Mouse (Mus musculus) MN1 (cell line): ENCODE measurements at regions not wholly inside any gene's neighbourhood (a gene's known extent, or its start where the extent isn't known, plus 50 kb on each side); places are given as distances from the start of the nearest gene placed in this dataset.
"Not testable (repeated sequence)": the region's sequence is repeated elsewhere in the genome, so short reads cannot be mapped to it uniquely, and the experiment has no call there.

Experiments used
- DNase-seq: peaks from one replicate; pipeline ENCODE4 v3.0.0-alpha.2; 2016; ENCODE audit warnings: low spot score

GRCm38 (mm10) chr5:18502831-18503230 lies 142.7 kb upstream of the Gnai1 start:
- no peak for DNase-seq

- DNase-seq: no peak
These were observed 134.2 kb upstream of the Gnai1 start for GRCm38 (mm10) chr5:18494305-18494704.

DNA sequence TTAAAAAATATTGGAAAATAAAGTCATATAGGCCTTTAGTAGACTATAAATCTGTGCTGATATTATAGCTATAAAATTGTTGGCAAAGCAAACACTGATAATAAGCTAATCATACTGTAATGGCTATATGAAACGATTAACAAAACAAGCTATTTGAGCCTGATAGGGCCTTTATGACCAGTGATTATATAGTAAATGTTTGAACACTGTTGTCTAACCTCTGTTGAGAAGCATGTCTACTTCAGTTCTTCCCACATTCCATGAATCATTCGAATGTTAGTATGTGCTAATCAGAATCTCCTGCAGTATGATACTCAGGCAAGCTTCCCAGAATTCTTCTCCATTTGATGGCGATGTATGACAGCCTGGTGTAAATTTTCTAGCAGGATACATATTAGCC lies 129.6 kb upstream of the Gnai1 start:
- no peak for DNase-seq

GRCm38 (mm10) chr5:18487076-18487772 lies 127.1 kb upstream of the Gnai1 start:
- no peak for DNase-seq

DNA sequence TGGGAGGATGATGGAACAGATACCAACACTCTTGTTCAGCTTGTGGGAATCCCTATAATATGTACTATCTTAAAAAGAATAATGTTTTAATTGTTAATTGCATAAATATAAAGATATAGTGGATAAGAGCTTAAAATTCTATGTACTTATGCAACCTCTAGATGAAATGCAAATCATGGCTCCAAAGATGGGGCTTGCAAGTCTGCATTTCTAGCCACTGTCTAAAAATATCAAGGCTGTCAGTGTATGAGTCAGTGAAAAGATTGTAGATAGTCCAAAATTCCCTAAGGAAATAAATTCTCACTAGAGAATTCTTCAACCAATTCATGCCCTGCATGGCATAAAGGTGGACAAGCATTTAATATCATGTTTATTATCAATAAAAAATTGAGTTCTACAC lies 124.2 kb upstream of the Gnai1 start:
- no peak for DNase-seq

GRCm38 (mm10) chr5:18478420-18478819 lies 118.3 kb upstream of the Gnai1 start:
- DNase-seq: no peak

GRCm38 (mm10) chr5:18477372-18478017 lies 117.3 kb upstream of the Gnai1 start:
- no peak for DNase-seq

- DNase-seq: no peak
These were observed 112.0 kb upstream of the Gnai1 start for GRCm38 (mm10) chr5:18472114-18472513.

GRCm38 (mm10) chr5:18457771-18458170 lies 97.6 kb upstream of the Gnai1 start:
- DNase-seq: no peak

GRCm38 (mm10) chr5:18456196-18456595 lies 96.0 kb upstream of the Gnai1 start:
- DNase-seq: no peak

- not testable (repeated sequence) for DNase-seq
These were observed 93.0 kb upstream of the Gnai1 start for GRCm38 (mm10) chr5:18452871-18453757.

- DNase-seq: no peak
These were observed 89.1 kb upstream of the Gnai1 start for GRCm38 (mm10) chr5:18449261-18449660.

DNA sequence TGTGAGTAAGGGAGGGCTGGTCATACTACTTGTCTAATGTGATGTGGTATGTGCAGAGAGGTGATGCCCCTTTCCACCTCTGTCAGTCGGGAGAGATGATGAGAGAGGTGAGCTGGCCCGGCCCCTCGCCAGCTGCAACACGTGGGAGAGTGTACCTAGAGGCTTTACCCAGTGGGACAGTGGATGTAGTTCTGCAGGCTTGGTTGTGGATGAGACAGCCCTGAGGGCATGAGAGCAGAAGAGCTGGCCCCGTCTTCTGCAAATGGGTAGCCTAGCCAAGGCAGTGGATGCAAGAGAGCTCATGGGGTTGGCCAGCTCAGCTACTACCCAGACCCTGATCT lies 88.1 kb upstream of the Gnai1 start:
- no peak for DNase-seq

DNA sequence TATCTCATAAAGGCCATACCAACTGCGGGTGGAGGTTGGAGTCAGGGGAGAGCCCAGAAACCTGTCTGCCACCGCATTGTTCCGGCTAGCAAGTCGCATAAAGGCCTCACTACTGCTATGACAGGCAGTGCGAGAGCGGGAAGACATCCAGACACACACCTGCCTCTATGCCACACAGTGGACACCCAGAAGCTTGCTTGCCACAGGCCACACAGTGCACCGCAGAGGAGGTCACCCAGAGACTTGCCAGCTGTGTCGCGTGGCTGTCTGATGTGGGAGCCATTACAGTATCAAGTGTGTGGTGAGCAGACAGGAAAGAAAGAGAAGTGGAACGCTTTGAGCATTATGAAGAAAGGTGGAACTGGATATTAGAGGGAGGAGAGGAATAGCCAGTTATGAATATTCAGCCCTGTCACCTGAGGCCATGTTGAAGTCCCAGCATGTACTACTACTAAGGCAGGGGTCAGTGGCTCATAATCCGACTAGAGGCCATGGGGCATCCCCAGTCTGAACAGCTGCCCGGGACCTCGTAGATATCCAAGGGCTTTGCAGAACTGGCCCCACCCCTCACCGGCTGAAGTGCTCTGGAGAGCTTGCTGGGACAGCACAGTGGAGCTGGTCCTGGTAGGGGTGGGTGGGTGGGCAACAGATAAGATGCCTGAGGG lies 87.6 kb upstream of the Gnai1 start:
- no peak for DNase-seq

- peak; percentile 14 for DNase-seq
These were observed 85.8 kb upstream of the Gnai1 start for GRCm38 (mm10) chr5:18445969-18446368.

DNA sequence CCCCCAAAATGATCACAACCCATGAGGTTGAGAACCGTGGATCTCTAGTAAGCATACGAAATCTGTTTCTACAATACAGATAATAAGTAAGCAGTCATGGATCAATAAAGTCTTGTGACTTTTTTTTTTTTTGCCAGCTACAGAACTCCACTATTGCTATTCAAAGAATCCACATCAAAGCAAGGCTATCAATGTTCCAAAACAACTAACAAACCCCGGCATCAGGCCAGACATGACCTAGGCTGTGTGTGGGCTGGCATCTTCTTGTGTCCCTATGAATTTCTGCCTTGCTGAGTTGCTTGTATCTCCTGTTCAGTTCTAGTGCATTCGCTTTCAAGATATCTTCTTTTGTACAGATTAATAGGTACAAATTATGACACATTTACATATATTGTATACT lies 79.8 kb upstream of the Gnai1 start:
- no peak for DNase-seq

GRCm38 (mm10) chr5:18439281-18439680 lies 79.1 kb upstream of the Gnai1 start:
- no peak for DNase-seq

GRCm38 (mm10) chr5:18436099-18436748 lies 76.1 kb upstream of the Gnai1 start:
- DNase-seq: no peak

GRCm38 (mm10) chr5:18434245-18434644 lies 74.1 kb upstream of the Gnai1 start:
- DNase-seq: no peak

DNA sequence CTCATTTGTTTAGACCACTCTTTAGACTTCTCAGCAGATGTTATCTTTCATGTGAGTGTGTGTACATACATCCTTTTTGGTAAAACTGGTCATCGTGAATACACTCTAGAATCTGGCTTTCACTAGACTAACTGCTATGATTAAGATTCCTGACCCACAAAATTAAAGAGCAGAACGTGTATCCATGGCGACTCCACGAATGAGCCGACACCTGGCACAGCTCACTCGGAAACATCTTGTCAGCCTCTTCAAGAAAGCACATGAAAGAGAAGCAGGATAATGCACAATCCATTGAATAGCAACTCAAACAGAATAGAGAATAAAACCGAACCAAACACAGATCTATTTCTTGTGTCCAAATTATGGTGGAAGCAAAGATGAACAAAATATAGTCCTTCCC lies 73.1 kb upstream of the Gnai1 start:
- DNase-seq: no peak

- no peak for DNase-seq
These were observed 64.9 kb upstream of the Gnai1 start for GRCm38 (mm10) chr5:18425098-18425497.

GRCm38 (mm10) chr5:18414892-18415291 lies 54.7 kb upstream of the Gnai1 start:
- DNase-seq: no peak
